Mouse (Mus musculus) left cerebral cortex, postnatal 10 days (tissue): ENCODE results near the gene Abca8b. TPM values are rescaled to one million over a fixed set of nuclear protein-coding genes. Genes with fewer than 3 reads are reported as not detected.
"Not testable (repeated sequence)": the region's sequence is repeated elsewhere in the genome, so short reads cannot be mapped to it uniquely, and the experiment has no call there.

ENCODE experiments used
- DNase-seq, 2 experiments: peaks; one replicate each; pipeline ENCODE4 v3.0.0; 2021 to 2022; ENCODE audit warnings: low spot score in 2 of 2, mixed read lengths in 1 of 2; ENCODE audit errors: extremely low spot score in 1 of 2
- intact Hi-C: fragments of 180-260 bp; cut with DNase I; formaldehyde crosslinking; loops from one replicate; pipeline ENCODE4 v1.15.1; 2025
- total RNA-seq, 2 experiments: library from RNA; stranded (reverse); gene quantifications; 2 replicates each; pipeline ENCODE4 v1.2.3; 2021

Gene Abca8b
- 1 to 10 TPM; 7.4 to 7.8 TPM for total RNA-seq

- intact Hi-C loops: no loop called here
- DNase-seq: peak; percentile 78 to 89
Observed at GRCm38 (mm10) chr11:109995624-109996023, at the start of gene Abca8b. Abca8b (minus strand) TSS chr11:109995845.

DNA sequence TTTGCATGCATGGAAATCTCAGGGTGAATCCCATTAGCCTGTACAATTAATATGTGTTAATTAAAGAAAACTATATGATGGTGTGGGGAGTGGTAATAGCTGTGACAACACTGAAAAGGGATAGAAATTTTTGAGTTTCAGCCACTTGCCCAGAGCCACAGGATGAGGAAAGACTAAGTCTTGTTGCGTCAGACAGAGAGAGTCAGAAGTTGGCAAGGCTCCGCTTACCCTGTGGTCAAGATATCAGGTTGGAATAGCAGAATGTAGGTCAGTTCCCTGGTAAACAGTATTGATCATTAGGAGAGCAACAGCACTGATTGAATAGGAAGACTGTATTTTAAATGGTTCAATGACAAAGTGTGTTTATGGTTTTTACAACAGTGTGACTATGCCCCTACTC is 42.1 kb upstream of the Abca8b start:
- intact Hi-C loops: no loop called here
- DNase-seq: no peak

- DNase-seq: peak in 1 of 2 experiments; percentile 20
- intact Hi-C loops: no loop called here
Observed at GRCm38 (mm10) chr11:110028913-110029695, 33.5 kb upstream of the Abca8b start.

DNA sequence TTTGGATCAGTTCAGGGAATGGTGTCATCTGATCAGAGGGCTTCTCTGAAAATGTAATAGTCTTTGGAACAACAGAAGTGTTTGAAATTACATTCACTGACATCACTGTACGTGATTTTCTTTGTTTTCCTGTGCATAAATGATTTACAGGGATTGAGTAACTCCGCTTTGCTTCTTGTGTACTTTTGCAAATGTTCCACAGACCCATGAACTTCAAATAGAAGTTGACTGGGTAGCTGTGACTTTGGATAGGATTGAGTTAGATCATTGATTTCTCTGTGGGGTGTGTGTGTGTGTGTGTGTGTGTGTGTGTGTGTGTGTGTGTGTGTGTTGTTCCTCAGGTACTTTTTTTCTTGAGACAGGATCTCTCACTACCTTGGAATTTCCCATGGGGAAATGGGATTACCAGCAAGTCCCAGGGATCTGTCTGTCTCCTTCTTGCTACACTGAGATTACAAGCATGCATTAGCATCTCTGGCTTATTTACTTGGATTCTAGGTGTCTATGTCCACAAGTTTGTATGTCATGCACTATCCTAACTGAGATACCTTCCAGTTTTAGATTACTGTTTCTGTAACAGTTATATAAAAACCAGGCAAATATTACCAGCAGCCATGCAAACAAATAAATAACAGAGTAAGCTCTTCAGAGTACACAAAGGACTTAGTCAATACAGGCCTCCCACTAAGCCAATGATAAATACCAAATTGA is 15.3 kb upstream of the Abca8b start:
- intact Hi-C loops: no loop called here
- DNase-seq: no peak

DNA sequence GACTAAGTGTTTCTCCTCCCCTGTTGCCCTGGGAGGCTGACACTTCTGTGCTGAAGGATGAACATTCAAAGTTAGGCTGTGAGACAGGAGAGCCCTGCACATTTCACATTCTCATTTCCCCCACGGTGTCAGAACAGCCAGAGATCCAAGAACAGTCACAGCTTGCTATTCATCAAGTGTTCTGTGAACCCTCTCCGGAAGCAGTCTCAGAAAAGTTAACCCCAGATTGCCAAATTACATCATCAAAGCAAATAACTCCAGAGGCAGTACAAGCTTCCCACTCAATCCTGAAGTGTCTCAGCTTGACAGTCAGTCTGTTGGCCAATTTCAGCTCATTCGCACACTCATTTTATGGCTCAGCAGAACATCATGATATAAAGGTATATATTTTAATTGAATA is 632 bp downstream of the Abca8b start:
- intact Hi-C loops: no loop called here
- DNase-seq: peak in 1 of 2 experiments; percentile 27

DNA sequence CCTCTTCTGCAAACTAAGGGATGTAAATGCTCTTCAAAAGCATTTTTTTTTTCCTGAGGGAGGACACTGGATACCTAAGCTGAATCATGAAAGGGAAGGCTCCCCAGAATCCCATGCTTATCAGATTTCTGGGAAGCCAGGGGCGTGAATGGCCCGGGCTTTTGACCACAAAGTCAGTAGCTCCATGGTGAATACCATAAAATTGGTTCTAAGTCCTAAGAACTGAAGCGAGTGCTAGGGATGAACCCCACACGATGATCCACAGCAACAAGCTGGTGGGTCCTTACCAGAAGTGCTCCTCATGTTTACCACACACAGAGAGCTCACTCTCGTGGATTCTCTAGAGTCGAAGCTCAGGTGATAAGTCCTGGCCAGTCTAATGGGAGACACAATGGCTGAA is 1.6 kb downstream of the Abca8b start:
- DNase-seq: no peak
- intact Hi-C loops: no loop called here

DNA sequence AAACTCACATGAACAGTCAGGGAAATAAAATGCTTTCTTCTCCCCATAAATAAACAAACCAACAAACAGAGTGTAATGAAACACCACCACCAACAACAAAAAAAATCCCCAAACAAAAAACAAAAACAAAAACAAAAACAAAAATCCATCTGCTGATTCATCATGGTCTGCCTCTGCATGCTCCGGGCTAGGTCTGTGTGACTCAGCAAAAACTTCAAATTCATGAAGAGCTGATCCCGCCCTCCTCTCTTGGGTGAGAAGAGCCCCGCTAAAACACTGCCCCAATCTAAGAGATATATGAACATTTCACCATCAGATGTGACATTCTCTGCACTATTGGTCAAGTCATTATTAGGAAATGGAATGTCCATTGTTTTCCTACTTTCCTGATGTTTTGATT is 4.4 kb downstream of the Abca8b start:
- DNase-seq: no peak
- intact Hi-C loops: no loop called here

- no peak for DNase-seq
- intact Hi-C loops: no loop called here
Observed at GRCm38 (mm10) chr11:109990256-109990655, 5.4 kb downstream of the Abca8b start.

GRCm38 (mm10) chr11:109988164-109988563 is 7.5 kb downstream of the Abca8b start:
- intact Hi-C loops: no loop called here
- DNase-seq: no peak

DNA sequence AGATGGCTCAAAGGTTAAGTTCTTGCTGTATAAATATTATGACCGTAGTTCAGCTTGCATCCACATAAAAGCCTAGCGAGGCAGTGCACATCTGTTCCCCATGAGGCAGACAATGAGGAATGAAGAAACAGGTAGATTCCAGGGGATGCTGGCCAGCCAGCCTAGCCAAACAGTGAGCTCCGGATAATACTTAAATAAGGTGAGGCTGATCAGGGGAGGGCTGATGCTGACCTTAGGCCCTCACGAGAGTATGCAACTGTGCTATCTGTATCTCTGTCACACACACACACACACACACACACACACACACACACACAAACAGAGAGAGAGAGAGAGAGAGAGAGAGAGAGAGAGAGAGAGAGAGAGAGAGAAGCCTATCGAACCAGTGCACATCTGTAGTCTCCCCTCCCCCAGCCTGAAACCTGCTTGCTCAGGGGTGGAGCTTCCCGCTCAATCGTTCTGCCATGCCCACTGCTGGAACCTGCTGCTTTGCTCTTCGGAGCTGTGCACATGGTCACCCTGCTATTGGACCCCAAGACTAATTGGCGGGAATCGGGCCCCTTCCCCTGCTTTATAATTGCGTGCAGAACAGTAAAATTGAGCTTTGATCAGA is 8.1 kb downstream of the Abca8b start:
- DNase-seq, intact Hi-C loops: not testable (repeated sequence)

- no peak for DNase-seq
- intact Hi-C loops: no loop called here
Observed at GRCm38 (mm10) chr11:109981872-109982271, 13.8 kb downstream of the Abca8b start.

DNA sequence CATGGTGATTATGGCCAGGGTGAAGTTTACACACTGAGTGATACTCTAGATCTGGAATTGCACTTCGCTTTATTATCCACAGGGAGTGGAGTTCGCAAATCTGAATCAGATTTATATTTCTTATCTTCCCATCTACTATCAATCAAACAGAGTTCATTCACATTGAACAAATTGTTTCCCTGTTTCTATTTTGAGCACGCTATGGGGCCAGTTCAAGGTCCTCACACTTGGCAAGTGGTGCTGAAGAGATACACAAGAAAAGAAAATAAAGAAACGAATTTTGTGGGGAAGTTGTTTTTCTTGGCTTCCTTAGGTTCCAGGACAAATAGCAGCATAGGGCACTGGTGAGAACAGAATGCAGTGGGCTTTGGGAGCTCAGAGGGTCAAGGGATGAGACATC is 25.1 kb downstream of the Abca8b start:
- intact Hi-C loops: no loop called here
- DNase-seq: no peak

DNA sequence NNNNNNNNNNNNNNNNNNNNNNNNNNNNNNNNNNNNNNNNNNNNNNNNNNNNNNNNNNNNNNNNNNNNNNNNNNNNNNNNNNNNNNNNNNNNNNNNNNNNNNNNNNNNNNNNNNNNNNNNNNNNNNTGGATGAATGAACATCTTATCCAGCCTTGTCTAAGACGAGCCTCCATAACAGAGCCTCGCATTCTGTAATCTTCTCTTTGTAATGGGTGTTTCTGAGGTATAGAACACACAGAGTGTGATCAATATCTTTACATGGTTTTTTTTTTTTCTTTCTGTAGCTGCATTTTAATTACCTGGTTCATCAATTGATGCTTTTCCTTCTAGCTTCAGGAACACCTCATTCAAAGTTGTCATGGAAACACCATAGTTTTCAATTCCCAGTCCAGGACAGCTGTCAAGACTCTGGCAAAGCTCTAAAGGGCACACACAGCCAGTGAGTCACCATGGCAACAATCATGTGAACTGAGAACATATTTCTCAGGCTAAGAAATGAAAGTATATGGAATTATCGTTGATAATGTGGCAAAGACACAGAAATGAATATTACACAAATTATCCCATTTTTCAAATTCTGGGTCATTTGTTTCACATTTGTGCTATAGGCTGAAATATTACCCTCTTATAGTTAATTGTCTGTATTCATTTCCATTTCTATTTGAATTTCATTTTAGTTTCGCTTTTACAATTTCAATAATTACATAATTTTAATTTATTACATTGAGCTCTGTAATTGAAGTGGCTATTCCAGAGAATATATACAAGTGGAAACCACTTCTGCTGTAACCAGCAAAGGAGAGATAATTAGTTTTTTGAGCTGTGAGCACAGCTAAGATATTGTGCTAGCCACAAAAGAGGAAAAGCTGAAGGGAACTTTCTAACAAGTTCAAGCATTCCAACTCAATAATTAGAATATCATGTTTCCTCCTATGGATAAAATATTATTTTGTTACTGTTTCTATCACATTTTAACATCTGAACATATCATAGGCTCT is 33.9 kb downstream of the Abca8b start:
- intact Hi-C loops: no loop called here
- DNase-seq: peak in 1 of 2 experiments; percentile 8

DNA sequence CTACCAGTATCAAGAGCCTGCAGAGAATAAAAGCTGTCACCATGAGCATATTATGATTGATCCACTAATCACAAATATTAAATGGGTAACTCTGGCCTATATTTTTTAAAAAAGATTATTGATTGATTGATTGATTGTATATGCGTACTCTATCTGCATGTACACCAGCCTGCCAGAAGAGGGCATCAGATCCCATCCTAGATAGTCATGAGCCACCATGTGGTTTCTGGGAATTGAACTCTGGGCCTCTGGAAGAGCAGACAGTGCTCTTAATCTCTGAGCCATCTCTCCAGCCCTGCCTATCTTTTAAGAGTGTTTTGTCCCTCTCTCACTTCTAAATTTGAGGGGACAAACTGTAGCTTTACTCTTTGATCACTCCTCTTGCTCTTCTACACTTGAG is 40.5 kb downstream of the Abca8b start:
- intact Hi-C loops: loop anchor here (10.0 kb wide), 1 partner anchor 320 kb away; no protein-coding TSS in a partner anchor
- no peak for DNase-seq

- intact Hi-C loops: no loop called here
- DNase-seq: no peak
Observed at GRCm38 (mm10) chr11:109936915-109937314, 58.7 kb downstream of the Abca8b start.

DNA sequence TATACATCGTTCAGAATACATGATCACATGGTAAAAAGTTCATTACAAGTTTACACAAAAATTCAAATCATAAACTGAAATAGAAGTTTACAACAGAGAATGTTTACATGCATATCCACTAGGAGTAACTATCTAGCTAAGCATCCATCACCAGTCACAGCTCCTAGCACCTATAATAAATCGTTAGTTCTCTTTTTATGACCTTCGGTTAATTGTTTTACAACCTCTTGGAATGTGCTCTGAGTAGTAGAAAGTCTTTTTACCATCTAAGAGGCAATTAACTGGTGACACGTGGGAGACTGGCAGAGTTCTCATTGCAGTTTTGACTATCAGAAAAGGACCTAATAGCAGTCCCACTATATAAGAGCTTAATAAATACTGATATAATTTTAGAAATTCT is 62.4 kb downstream of the Abca8b start:
- intact Hi-C loops, DNase-seq: not testable (repeated sequence)

- DNase-seq: no peak
- intact Hi-C loops: no loop called here
Observed at GRCm38 (mm10) chr11:109928489-109928888, 67.2 kb downstream of the Abca8b start.

- DNase-seq: no peak
- intact Hi-C loops: no loop called here
Observed at GRCm38 (mm10) chr11:109926718-109927680, 68.6 kb downstream of the Abca8b start.
